Mouse (Mus musculus) C2C12 (cell line): ENCODE results near the gene Copg1. TPM values are rescaled to one million over a fixed set of nuclear protein-coding genes. Genes with fewer than 3 reads are reported as not detected.

Source experiments
- H3K27me3 ChIP-seq: one replicate; pipeline ENCODE4 v1.6.1; 2011; ENCODE audit not compliant: control insufficient read depth, insufficient read depth, insufficient read length
- H3K36me3 ChIP-seq: one replicate; pipeline ENCODE4 v1.6.1; 2011; ENCODE audit not compliant: control insufficient read depth, insufficient read depth
- H3K4me3 ChIP-seq: one replicate; pipeline ENCODE4 v1.5.1; 2011; ENCODE audit warnings: mild to moderate bottlenecking, control low read depth; ENCODE audit not compliant: poor library complexity, insufficient read depth, severe bottlenecking
- H3K79me2 ChIP-seq: one replicate; pipeline ENCODE4 v1.6.1; 2011; ENCODE audit not compliant: control insufficient read depth, insufficient read depth
- H3K79me3 ChIP-seq: one replicate; pipeline ENCODE4 v1.6.1; 2011; ENCODE audit warnings: low read depth, control low read depth
- H3ac ChIP-seq: one replicate; pipeline ENCODE3; 2011; ENCODE audit warnings: low read depth; ENCODE audit not compliant: control insufficient read depth, insufficient read length
- CEBPB ChIP-seq: IDR thresholded peaks from one replicate; pipeline ENCODE4 v1.6.1; 2011; ENCODE audit warnings: low read depth, mild to moderate bottlenecking, control low read depth, moderate library complexity
- CTCF ChIP-seq: IDR thresholded peaks from one replicate; pipeline ENCODE4 v1.5.1; 2011; ENCODE audit not compliant: control insufficient read depth, insufficient read depth, insufficient read length
- FOSL1 ChIP-seq: IDR thresholded peaks from one replicate; pipeline ENCODE4 v1.8.0; 2011; ENCODE audit warnings: mild to moderate bottlenecking, low read length; ENCODE audit not compliant: poor library complexity, insufficient read depth, severe bottlenecking
- MAX ChIP-seq: IDR thresholded peaks from one replicate; pipeline ENCODE4 v1.6.1; 2011; ENCODE audit warnings: mild to moderate bottlenecking, control low read depth
- MYOD1 ChIP-seq: IDR thresholded peaks from one replicate; pipeline ENCODE4 v1.6.1; 2011; ENCODE audit warnings: low read depth; ENCODE audit not compliant: control insufficient read depth, insufficient read length
- MYOG ChIP-seq: IDR thresholded peaks from one replicate; pipeline ENCODE4 v1.6.1; 2011; ENCODE audit not compliant: control insufficient read depth, insufficient read length; ENCODE audit errors: extremely low read depth
- USF1 ChIP-seq: IDR thresholded peaks from one replicate; pipeline ENCODE4 v1.6.1; 2011; ENCODE audit warnings: low read depth, mild to moderate bottlenecking, control low read depth, moderate library complexity
- polyA plus RNA-seq: library from polyadenylated mRNA; unstranded; fragments of >200 nt; fragmentation: generic; extraction: Trizol; gene quantifications from one replicate; pipeline ENCODE4 v1.2.1, GENCODE M21; 2012; ENCODE audit warnings: missing spikeins

The Copg1 gene
- polyA plus RNA-seq, 1 experiment = 115 TPM

DNA sequence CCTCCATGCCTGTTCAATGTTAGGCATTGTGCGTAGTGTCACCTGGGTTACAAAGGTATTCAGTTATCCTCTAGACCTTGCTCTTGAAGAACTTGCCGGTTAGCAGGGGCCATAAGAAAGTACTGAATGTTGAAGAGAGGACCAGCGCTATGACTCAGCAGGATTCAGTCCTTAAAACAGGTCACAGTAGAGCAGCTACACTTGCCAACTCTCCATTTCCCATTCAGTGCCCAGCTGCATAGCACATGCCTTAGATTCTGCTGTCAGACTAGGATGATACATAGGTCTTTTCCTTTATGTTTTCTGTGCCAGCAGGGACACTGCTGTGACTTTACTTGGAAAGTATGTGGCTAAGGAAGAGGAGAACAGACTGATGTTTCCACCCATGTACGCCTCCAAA lies 34.2 kb upstream of the Copg1 start:
- no peak for TF ChIP-seq MAX
- no peak for TF ChIP-seq CEBPB
- no peak for TF ChIP-seq CTCF
- TF ChIP-seq MYOD1 = no peak
- TF ChIP-seq USF1 = no peak
- no peak for TF ChIP-seq MYOG
- no peak for TF ChIP-seq FOSL1

DNA sequence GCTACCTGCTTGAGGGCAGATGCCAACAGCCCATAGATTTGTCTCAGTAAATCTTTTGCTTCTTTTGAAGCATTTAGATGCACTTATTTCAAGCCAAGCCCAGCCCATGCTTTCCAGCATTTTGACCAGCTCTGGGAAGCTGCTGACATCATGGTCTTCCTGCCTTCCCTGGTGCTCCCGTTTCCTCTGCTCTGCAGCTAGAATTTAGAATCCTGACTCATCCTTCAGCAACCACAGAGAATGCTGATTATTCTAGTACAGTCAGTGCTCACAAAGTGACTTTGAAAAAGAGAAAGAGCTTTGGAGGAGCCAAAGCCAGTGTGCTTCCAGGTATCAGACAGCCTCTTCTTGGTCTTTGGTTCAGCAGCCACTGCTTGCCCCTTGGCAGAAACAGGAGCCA lies 30.5 kb upstream of the Copg1 start:
- Histone ChIP-seq H3K79me3 (no peaks in the 10 kb centered on the region), H3K4me3 (no peak overlapping the region), H3K27me3 (no peaks in the 10 kb centered on the region), H3ac (no peak overlapping the region), H3K36me3 (no peaks in the 10 kb centered on the region), H3K79me2 (no peaks in the 10 kb centered on the region)
- no peak for TF ChIP-seq MAX
- TF ChIP-seq USF1 = no peak
- no peak for TF ChIP-seq CEBPB
- TF ChIP-seq FOSL1 = no peak
- TF ChIP-seq CTCF = no peak
- no peak for TF ChIP-seq MYOG
- no peak for TF ChIP-seq MYOD1

More for the DNA sequence above, 34.2 kb upstream of the Copg1 start:
- H3K36me3 ChIP-seq = peaks cover 17% of the 10 kb centered on the region
- H3K79me2 ChIP-seq = peaks cover 31% of the 10 kb centered on the region
- no peak overlapping the region for H3K4me3 ChIP-seq
- H3K79me3 ChIP-seq = peaks cover 21% of the 10 kb centered on the region
- H3ac ChIP-seq = no peak overlapping the region
- no peaks in the 10 kb centered on the region for H3K27me3 ChIP-seq

DNA sequence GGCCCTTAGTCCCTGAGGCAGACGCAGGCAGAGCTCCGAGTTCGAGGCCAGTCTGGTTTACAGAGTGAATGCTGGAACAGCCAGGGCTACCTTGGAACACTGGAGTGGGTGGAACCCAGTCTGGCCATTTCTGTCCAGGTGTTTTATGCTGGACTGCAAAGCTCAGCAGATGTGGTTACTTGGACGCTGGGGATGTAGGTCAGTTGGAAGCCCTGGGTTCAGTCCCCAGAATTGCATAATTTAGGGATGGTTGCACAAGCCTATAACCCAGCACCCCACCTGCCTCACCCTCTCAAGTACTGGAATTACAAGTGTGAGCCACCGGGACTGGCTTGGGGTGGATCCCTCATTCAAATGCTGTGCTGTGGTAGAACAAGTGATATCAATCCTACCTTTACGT lies 21.4 kb upstream of the Copg1 start:
- no peaks in the 10 kb centered on the region for H3K79me3 ChIP-seq
- H3K36me3 ChIP-seq = no peaks in the 10 kb centered on the region
- no peaks in the 10 kb centered on the region for H3K27me3 ChIP-seq
- no peak overlapping the region for H3K4me3 ChIP-seq
- no peak overlapping the region for H3ac ChIP-seq
- TF ChIP-seq USF1 (no peak), MAX (no peak), MYOD1 (no peak), CTCF (no peak), CEBPB (no peak), FOSL1 (no peak), MYOG (no peak)
- H3K79me2 ChIP-seq = no peaks in the 10 kb centered on the region

DNA sequence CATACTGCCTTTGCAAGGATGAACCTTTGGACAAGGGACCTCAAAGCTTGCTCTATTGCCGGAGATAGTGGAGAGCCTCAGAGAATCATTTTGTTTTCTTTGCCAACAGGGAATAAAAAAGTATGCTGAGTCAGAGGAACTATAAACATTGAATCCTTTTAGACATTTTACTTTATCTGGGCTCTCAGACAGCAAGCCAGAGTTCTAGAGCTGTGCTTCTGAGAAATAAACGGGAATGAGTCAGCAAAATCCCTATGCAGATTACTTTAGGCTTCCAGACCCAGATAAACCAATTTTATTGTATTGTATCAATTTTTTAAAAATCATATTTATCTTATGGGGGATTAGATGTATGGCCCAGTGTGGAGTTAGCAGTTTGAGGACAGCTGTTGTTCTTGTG lies 20.4 kb upstream of the Copg1 start:
- H3K79me2 ChIP-seq = no peaks in the 10 kb centered on the region
- TF ChIP-seq CTCF = no peak
- no peak for TF ChIP-seq FOSL1
- no peak for TF ChIP-seq MYOG
- no peak for TF ChIP-seq MYOD1
- no peak for TF ChIP-seq CEBPB
- TF ChIP-seq USF1 = no peak
- TF ChIP-seq MAX = no peak
- no peaks in the 10 kb centered on the region for H3K27me3 ChIP-seq
- H3K79me3 ChIP-seq = no peaks in the 10 kb centered on the region
- H3ac ChIP-seq = no peak overlapping the region
- H3K36me3 ChIP-seq = no peaks in the 10 kb centered on the region
- no peak overlapping the region for H3K4me3 ChIP-seq

DNA sequence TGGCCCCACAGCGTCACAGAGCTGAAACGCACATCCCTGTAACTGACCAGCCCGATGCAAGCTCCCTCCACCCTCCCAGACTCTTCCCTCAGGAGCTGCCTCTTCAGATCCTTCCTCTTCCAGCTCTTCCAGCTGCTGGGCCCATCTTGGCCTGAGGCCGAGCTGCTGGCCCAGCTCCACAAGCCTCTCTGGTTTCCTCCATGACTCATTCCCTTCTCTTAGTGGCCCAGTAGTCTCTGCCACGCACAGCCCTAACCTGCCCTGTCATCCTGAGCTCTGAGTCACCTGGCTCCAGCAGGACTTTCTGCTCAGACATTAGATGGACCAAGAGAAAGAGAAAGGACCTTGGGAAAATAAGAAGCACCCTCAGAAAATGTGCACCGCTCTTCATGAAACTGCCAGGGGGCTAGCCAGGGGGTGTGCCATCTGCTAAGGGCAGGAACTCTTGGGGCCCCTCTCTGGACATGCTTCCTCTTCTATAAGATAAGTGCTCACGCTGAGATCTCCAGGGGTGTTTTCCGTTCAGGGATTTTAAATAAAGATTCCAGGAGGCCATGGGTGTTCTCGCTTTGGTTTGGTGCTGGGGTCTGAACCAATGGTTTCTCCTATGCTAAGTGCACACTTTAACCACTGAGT lies 18.6 kb upstream of the Copg1 start:
- no peaks in the 10 kb centered on the region for H3K36me3 ChIP-seq
- peak; percentile 91 for TF ChIP-seq FOSL1
- TF ChIP-seq USF1 = no peak
- TF ChIP-seq CTCF = no peak
- TF ChIP-seq MYOG = no peak
- TF ChIP-seq MYOD1 = peak; percentile 65
- no peak for TF ChIP-seq CEBPB
- TF ChIP-seq MAX = peak; percentile 61
- H3ac ChIP-seq = peak overlapping the region; percentile 20
- no peak overlapping the region for H3K4me3 ChIP-seq
- no peaks in the 10 kb centered on the region for H3K79me2 ChIP-seq
- H3K79me3 ChIP-seq = no peaks in the 10 kb centered on the region
- no peaks in the 10 kb centered on the region for H3K27me3 ChIP-seq

DNA sequence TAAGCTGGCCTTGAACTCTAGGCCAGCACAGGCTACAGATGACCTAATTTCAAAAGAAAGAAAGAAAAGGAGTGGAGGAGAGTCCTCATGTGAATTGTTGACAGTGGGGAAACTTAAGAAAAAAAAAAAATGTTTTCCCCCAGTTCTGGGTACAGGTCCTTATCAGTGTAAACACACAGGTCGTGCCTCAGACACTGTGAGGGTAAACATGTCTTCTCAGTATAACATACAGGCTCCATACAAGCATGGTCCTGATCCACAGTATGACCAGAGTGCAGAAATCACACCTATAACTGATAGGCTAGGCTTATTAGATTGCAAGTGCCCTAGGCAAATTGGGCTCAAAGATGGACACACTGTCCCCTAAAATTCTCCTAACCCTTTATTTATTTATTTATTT lies 17.2 kb upstream of the Copg1 start:
- no peaks in the 10 kb centered on the region for H3K79me3 ChIP-seq
- H3ac ChIP-seq = no peak overlapping the region
- no peak overlapping the region for H3K4me3 ChIP-seq
- H3K27me3 ChIP-seq = no peaks in the 10 kb centered on the region
- no peaks in the 10 kb centered on the region for H3K36me3 ChIP-seq
- TF ChIP-seq MYOG (no peak), MYOD1 (no peak), MAX (no peak), CEBPB (no peak), CTCF (no peak), USF1 (no peak), FOSL1 (no peak)
- H3K79me2 ChIP-seq = no peaks in the 10 kb centered on the region
